Comparison of ENCODE assay signal across 1 mouse cellular context in the genomic region with DNA sequence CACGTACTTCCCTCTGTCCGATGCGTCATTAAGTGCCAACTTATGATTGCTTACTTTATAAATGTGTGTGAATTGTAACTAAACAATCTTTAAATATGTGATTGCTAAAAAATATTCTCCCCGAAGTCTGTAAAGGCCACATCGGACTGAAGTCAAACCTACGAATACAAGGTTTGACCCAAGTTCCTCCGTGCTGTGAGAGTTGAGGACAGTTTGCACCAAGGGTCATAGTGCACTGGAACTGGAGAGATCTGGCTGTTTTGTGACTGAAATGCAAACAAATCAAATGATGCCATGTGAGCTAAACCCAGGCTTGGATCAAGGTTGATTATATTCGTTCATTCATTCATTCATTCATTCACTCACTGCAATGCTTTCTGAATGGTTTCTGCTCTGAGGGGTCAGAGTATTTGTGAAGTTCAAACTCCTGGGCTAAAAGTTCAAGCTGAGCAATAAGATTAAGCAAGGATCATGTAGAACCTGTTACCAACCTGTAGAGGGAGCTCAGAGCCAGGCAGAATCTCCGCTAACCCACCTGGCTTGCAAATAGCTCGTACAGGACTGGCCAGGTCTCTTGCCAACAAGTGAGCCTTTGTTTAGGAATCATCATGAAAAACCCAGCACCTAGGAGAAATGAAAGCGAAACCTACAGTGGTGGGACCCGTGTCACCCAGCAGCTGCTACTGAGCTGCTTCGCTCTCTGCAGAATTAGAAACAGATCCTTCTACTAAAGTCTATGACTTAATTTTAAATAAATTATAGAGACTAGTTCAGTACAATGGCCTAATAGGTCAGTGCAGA.
TF ChIP-seq lines count a peak whose summit lies in the region.

No protein-coding gene starts in this region.

TF ChIP-seq in CH12.LX, 34 proteins besides CTCF, POLR2A, EP300 and RAD21 (continued from another document):
- TF ChIP-seq SMC3 (IDR thresholded peaks at IDR 0.05; ENCODE audit: low read depth, low read length) (peak; percentile 53), ZMIZ1 (IDR thresholded peaks at IDR 0.05; ENCODE audit: low read depth, low read length) (no peak), ZKSCAN1 (IDR thresholded peaks at IDR 0.05; ENCODE audit: borderline replicate concordance, low read depth, low read length) (no peak), NRF1 (IDR thresholded peaks at IDR 0.05; ENCODE audit: low read depth, low read length) (no peak), CHD1 (IDR thresholded peaks at IDR 0.05; ENCODE audit: low read depth, low read length) (no peak), MAX (IDR thresholded peaks at IDR 0.05; ENCODE audit: low read length) (no peak), MAFK (IDR thresholded peaks at IDR 0.05; ENCODE audit: insufficient replicate concordance, low read length) (no peak)
